Mouse (Mus musculus): ENCODE data around the gene Pygm.
A peak's percentile ranks its signal among the peaks of the same experiment; 100 is the strongest.

Gene Pygm

DNA sequence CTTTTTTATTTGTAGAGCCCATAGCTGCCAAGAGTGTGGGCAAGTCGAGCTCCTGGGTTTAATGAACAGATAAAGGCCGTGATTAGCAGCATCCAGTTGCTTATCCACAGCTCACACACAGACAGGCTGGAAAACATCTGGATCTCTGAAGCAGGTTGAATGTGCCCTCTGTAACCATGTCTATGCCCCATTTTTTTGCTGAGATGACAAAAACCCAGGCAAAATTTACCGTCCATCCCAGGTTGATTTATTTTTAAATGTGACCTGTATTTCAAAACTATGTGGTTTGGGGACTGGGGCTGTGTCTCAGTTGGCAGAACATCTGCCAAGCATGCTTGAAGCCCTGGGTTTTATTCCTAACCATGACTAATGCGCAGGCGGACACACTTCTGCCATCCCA, 25.0 kb downstream of the Pygm start:
- DNase-seq (ENCODE audit: low read depth, low spot score): no peak

DNA sequence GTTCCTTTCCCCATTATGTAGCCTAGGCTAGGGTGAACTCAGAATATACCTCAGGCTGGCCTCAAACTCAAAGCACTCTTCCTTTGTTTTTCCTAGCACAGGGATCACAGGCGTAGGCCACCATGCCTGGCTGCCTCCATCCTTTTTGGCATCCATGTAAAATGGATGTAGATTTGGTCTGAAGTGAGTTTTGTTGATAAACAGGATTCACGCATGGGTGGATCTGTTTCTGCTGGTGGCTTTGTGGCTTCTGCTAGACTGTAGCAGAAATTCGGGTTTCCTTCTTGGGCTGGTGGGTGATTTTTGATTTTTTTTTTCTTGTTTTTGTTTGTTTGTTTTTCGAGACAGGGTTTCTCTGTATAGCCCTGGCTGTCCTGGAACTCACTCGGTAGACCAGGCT, 25.7 kb downstream of the Pygm start:
- DNase-seq (ENCODE audit: low read depth, low spot score): no peak

DNA sequence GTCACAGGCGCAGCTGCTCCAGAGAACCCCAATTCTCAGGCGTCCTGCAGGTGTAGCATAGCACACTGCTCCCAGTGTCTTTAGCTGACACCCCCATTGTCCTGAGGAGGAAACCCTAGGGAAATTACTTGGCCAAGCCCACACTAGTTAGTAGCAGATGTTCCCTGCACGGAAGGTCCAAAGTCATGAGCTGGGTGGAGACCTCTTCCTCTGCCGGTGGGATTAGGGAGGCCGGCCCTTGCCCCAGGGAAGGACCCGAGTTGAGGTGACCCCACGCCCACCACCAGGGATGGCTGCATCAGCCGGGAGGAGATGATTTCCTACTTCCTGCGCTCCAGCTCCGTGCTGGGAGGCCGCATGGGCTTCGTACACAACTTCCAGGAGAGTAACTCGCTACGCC, 28.6 kb downstream of the Pygm start:
- DNase-seq (ENCODE audit: low read depth, low spot score): no peak

GRCm38 (mm10) chr19:6415454-6415853, 31.3 kb downstream of the Pygm start:
- DNase-seq (ENCODE audit: low read depth, low spot score): no peak

GRCm38 (mm10) chr19:6416124-6416770, 32.0 kb downstream of the Pygm start:
- peak; percentile 74 for DNase-seq (ENCODE audit: low read depth, low spot score)

DNA sequence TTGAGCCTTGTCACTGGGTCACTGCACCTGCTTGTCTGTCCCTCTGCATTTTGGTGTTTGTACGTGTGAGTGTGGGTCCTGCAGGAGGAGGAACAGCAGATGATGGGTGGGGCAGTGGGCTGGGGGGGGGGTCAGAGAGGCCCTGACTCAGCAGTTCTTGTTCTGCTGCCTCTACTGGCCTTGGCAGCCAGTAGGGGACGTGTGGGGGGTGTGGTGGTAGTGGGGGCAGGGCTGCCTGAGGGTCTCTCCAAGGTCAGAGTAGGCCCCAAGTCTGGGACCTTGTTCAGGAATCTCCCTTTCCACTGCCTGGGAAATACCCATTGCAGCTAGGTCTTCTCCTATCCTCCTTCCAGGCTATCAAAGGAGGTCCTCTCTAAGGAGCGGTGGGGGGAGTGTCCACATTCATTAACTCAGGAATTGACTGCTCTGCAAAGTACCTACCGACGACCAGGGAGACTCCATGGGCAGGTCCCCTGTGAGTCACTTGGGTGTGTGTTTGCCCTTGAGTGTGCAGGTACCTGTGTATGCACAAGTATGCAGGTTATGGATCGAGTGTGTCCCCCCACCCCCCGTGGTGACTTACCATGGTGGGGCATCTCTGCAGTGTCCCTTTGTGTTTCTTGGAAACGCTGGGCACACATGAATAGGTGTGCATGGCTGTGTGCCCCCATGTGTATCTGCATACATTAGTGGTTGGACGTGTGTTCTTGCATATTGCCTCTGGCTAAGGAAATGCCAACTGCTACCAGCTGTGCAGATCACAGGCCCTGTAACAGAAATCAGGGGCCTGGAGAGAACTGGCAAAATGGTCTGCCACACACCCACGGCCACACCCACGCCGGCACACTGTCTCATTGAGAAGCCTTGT, 32.9 kb downstream of the Pygm start:
- no peak for DNase-seq (ENCODE audit: low read depth, low spot score)

DNA sequence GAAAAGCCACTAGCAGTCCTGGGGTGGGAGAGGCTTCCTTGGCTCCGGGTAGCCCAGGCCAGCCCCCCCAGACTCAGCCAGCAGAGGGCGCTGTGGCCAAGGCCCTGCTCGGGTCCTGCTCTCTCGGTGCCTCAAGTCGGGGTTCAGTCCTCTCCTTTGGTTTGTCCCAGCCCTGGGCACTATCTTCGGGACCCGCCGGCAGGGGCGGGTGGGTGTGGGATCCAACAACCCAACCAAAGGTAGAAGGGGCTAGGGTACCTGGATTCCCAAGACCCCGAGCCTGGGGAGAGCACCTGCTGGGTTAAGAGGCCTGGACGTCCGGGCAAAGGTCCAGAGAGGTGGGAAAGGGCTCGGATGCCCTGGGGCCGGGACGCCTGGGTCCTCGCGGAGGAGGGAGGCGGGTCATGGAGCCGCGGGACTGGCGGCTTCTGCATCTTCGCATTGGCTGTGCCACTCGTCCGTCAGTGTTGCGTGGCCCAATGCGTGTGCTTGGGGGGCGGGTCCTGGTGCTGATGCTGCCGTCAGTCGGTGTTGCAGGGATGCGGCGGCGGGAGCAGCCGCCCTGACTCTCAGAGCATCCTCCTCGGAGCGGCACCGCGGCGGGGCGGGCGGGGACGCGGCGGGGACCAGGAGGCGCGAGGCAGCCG, 34.2 kb downstream of the Pygm start, which contains the start of gene Nrxn2:
Gene Nrxn2, plus strand, starts transcription at position 499 of the 647 bp plus-strand sequence.
- DNase-seq (ENCODE audit: low read depth, low spot score): peak; percentile 93

- DNase-seq (ENCODE audit: low read depth, low spot score): no peak
Measured at GRCm38 (mm10) chr19:6418984-6419692, 34.9 kb downstream of the Pygm start.

GRCm38 (mm10) chr19:6419805-6420310, 35.7 kb downstream of the Pygm start:
- no peak for DNase-seq (ENCODE audit: low read depth, low spot score)

- no peak for DNase-seq (ENCODE audit: low read depth, low spot score)
Measured at GRCm38 (mm10) chr19:6420481-6421210, 36.4 kb downstream of the Pygm start.

DNA sequence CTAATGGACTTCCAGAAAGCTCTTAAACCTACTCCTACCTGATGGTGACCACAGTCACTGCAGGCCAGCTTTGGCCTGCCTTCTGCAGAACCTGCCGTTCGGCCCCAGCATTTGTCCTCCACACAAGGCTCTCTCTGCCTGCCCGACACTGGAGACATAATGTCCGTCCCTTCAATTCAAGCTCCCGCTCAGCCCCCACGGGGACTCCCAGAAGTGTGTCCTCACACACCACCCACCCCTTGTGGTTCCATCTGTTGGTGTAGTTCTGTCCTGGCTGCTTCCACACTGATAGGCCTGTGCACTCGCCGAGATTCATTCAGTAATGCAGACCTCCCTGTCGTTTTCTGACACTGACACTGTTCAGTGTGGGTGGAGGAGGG, 37.0 kb downstream of the Pygm start:
- no peak for DNase-seq (ENCODE audit: low read depth, low spot score)

GRCm38 (mm10) chr19:6422014-6422413, 37.8 kb downstream of the Pygm start:
- DNase-seq (ENCODE audit: low read depth, low spot score): no peak

DNA sequence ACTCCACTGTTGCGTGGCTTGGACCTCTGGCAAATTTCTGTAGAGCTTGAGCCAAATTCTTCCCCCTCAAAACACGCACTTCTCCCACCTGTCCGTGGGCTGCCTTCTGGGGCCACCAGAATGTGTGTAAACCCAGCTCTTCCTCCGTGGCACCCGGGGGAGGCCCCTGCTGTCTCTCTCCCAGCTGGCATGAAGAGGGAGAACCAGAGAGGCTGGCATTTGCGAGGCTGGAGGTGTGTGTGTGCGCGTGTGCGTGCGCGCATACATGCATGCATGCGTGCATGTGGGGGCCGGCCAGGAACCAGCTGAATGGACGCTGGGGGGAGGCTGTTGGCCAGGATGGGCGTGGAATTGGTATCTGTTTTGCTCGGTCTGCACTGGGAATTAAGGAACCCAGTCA, 39.0 kb downstream of the Pygm start:
- DNase-seq (ENCODE audit: low read depth, low spot score): no peak

- DNase-seq (ENCODE audit: low read depth, low spot score): no peak
Measured at GRCm38 (mm10) chr19:6424137-6424881, 40.1 kb downstream of the Pygm start.

GRCm38 (mm10) chr19:6425595-6425994, 41.4 kb downstream of the Pygm start:
- DNase-seq (ENCODE audit: low read depth, low spot score): no peak

DNA sequence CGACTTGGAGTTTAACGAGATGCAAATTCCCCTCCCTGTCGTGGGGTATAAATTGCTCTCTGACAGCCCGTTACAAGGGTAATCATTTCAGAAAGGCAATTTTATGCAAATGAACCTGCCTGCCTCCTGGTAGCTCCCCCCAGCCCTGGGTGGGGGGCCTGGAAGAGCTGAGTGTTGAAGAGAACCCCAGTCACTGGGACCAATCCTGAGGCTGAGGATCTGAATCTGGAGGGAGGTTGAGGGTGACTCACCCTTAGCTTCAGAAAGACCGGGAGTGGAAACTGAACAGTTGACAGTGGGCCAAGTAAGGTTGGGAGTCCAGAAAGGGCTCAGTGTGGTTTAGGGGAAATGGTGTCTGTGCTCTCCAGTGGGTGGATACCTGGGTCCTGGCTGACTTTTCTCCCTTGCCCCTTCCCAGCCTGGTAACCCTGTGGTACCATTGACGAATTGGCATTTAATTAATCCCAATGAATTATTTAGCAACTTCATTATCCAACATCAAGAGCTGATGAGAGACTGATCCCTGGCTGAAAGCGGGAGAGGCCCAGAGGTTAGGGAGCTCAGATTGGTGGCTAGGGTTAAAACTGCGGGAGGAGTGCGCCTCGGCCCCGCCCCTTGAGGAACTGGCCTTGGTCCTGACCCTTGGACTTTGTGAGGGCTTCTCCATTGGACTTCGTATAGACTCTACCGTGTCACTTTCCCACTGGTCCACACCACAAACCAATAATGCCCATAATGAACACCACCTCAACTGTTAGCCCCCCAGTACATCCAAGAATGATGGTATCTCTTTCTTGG, 42.7 kb downstream of the Pygm start:
- no peak for DNase-seq (ENCODE audit: low read depth, low spot score)

DNA sequence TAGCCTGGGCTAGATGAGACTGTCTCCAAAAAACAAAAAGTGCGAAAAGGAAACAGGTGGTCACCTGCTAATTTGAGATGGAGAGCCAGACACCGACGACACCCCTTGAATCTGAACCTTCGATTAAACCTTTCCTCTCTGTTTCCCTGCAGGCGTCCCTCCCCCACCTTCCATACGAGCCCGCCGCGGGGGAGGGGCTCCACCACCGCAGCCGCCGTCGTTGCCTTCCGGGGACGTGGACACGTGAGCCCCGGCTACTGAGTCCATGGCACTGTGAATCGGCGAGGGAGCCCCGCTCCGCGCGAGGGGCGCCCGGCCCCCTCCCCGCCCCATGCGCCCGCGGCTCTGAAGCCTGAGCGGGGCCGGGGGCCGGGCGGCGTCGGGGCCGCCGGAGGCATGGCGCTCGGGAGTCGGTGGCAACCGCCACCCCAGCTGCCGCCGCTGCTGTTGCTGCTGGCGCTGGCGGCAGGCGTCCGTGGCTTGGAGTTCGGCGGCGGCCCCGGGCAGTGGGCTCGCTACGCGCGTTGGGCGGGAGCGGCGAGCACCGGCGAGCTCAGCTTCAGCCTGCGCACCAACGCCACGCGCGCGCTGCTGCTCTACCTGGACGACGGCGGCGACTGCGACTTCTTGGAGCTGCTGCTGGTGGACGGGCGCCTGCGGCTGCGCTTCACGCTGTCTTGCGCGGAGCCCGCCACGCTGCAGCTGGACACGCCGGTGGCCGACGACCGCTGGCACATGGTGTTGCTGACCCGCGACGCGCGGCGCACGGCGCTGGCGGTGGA, 43.6 kb downstream of the Pygm start:
- no peak for DNase-seq (ENCODE audit: low read depth, low spot score)

GRCm38 (mm10) chr19:6428501-6429200, 44.5 kb downstream of the Pygm start:
- no peak for DNase-seq (ENCODE audit: low read depth, low spot score)
